Mouse (Mus musculus): ENCODE results near the gene 4931428L18Rik.

DNA sequence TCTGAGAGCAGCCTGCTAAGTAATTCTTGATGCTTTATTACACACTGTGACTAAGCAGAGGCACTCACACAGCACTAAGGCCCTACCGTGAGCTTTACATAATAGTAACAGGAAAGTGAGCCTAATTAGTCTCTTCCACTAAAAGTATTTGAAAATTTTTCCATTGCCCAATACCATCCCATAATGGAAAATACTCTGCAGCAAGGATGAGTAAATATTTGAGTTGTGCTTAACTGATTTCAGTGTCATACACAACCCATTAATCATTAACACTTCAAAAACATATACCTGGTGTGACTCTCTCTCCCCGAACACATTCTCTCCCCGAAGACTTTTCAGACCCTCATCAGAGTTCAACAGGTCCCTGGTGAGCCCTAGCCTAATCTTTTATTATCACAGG, 127.7 kb downstream of the 4931428L18Rik start:
- TF ChIP-seq CHD2 (IDR thresholded peaks at IDR 0.05; ENCODE audit: low read depth, low read length): no peak
- no peak for TF ChIP-seq ZNF384 (IDR thresholded peaks at IDR 0.05; ENCODE audit: low read depth, low read length)
- no peak for TF ChIP-seq HCFC1 (IDR thresholded peaks at IDR 0.05; ENCODE audit: borderline replicate concordance, insufficient read depth, low read length)
- TF ChIP-seq MAFK (IDR thresholded peaks at IDR 0.05; ENCODE audit: insufficient read depth, low read depth, low read length): no peak
- no peak for TF ChIP-seq ZC3H11A (IDR thresholded peaks at IDR 0.05; ENCODE audit: borderline replicate concordance, low read depth, low read length)

All from ES-E14 (cell line).